In genomic region chr9:40708448-40709140, GRCm38 (mm10) we compare ENCODE assay signal across 13 mouse cellular contexts. TPM values are rescaled to one million over a fixed set of nuclear protein-coding genes. Genes with fewer than 3 reads are reported as not detected.
DNase-seq lines count a peak whose midpoint lies in the region; ATAC-seq and TF ChIP-seq lines count a peak whose summit lies in the region.
"Had no signal": no experiment of that assay in that cellular context is flagged by ENCODE, and none has a peak within 500 bp of the region (broad histone marks: within the 10 kb centered on the region; RNA-seq: fewer than 3 reads in every experiment).

No protein-coding gene starts in this region.

- TF ChIP-seq CTCF in midbrain, postnatal 0 days (IDR thresholded peaks at IDR 0.05) = no peak

- no peaks in the 10 kb centered on the region; the same call in 1 of the 2 replicates for H3K27me3 ChIP-seq in kidney, embryonic 15.5 days
- H3K27me3 ChIP-seq in embryonic facial prominence, embryonic 12.5 days = no peaks in the 10 kb centered on the region
- H3K27me3 ChIP-seq in hindbrain, embryonic 10.5 days (ENCODE audit: insufficient read depth, poor library complexity, severe bottlenecking) = no peaks in the 10 kb centered on the region
- no peaks in the 10 kb centered on the region for H3K27me3 ChIP-seq in midbrain, postnatal 0 days (ENCODE audit: insufficient read depth, low read length)
- H3K27me3 ChIP-seq in liver, embryonic 12.5 days (replicated peaks) = no peaks in the 10 kb centered on the region; the same call in 1 of the 2 replicates

- no peaks in the 10 kb centered on the region for H3K9me3 ChIP-seq in kidney, embryonic 15.5 days (replicated peaks)
- H3K9me3 ChIP-seq in embryonic facial prominence, embryonic 12.5 days = no peaks in the 10 kb centered on the region
- no peaks in the 10 kb centered on the region for H3K9me3 ChIP-seq in hindbrain, embryonic 10.5 days
- no peaks in the 10 kb centered on the region for H3K9me3 ChIP-seq in midbrain, postnatal 0 days (ENCODE audit: low read length)
- H3K9me3 ChIP-seq in liver, embryonic 12.5 days (replicated peaks) = no peaks in the 10 kb centered on the region

- H3K4me3 ChIP-seq in kidney, embryonic 15.5 days (replicated peaks) = no peak overlapping the region
- H3K4me3 ChIP-seq in embryonic facial prominence, embryonic 12.5 days = no peak overlapping the region
- no peak overlapping the region for H3K4me3 ChIP-seq in hindbrain, embryonic 10.5 days
- no peak overlapping the region for H3K4me3 ChIP-seq in midbrain, postnatal 0 days (ENCODE audit: low read depth, low read length)
- no peak overlapping the region for H3K4me3 ChIP-seq in liver, embryonic 12.5 days

- H3K27ac ChIP-seq in kidney, embryonic 15.5 days = peak overlapping the region; percentile 81
- H3K27ac ChIP-seq in embryonic facial prominence, embryonic 12.5 days = peak overlapping the region; percentile 50
- peak overlapping the region; percentile 77 for H3K27ac ChIP-seq in hindbrain, embryonic 10.5 days
- no peak overlapping the region for H3K27ac ChIP-seq in midbrain, postnatal 0 days (ENCODE audit: low read depth, low read length)
- H3K27ac ChIP-seq in liver, embryonic 12.5 days = no peak overlapping the region

- peak; percentile 57 for ATAC-seq in kidney, embryonic 15.5 days (replicated peaks; ENCODE audit: low FRiP score)
- no peak; the same call in 1 of the 2 replicates for ATAC-seq in embryonic facial prominence, embryonic 12.5 days (ENCODE audit: insufficient number of reproducible peaks, insufficient read depth, low FRiP score, low TSS enrichment)
- peak; percentile 25; the same call in 1 of the 2 replicates for ATAC-seq in midbrain, postnatal 0 days (ENCODE audit: low FRiP score)
- ATAC-seq in liver, embryonic 12.5 days = no peak
- ATAC-seq in monocyte, adult 5-6 weeks (replicated peaks; ENCODE audit: insufficient number of reproducible peaks, low FRiP score, low TSS enrichment, poor library complexity, severe bottlenecking) = no peak
- ATAC-seq: liver, postnatal 0 days had no signal

- WGBS in kidney, embryonic 15.5 days = 41% methylated on average over 12 of the region's 12 CpGs
- WGBS in embryonic facial prominence, embryonic 12.5 days = 60% methylated on average over 12 of the region's 12 CpGs
- 40% methylated on average over 12 of the region's 12 CpGs for WGBS in hindbrain, embryonic 10.5 days
- WGBS in midbrain, postnatal 0 days = 18% methylated on average over 12 of the region's 12 CpGs
- whole genome bisulfite sequencing in liver, embryonic 12.5 days (ENCODE audit: insufficient replicate concordance) = 65% methylated on average over 12 of the region's 12 CpGs

- peaks cover 63% of the 10 kb centered on the region for H3K4me1 ChIP-seq in kidney, embryonic 15.5 days
- H3K4me1 ChIP-seq in embryonic facial prominence, embryonic 12.5 days = peaks cover 33% of the 10 kb centered on the region
- H3K4me1 ChIP-seq in hindbrain, embryonic 10.5 days (replicated peaks) = peaks cover 64% of the 10 kb centered on the region
- peaks cover 5% of the 10 kb centered on the region; the same call in 1 of the 2 replicates for H3K4me1 ChIP-seq in midbrain, postnatal 0 days (ENCODE audit: insufficient read depth, low read length)
- peaks cover 3% of the 10 kb centered on the region; the same call in 1 of the 2 replicates for H3K4me1 ChIP-seq in liver, embryonic 12.5 days

- H3K36me3 ChIP-seq in kidney, embryonic 15.5 days = no peaks in the 10 kb centered on the region
- H3K36me3 ChIP-seq in embryonic facial prominence, embryonic 12.5 days = 0 out of 2 replicates have a peak, but pooled peaks cover 5% of the 10 kb centered on the region
- no peaks in the 10 kb centered on the region for H3K36me3 ChIP-seq in hindbrain, embryonic 10.5 days
- H3K36me3 ChIP-seq in midbrain, postnatal 0 days (ENCODE audit: insufficient read depth, low read length) = no peaks in the 10 kb centered on the region
- H3K36me3 ChIP-seq in liver, embryonic 12.5 days = no peaks in the 10 kb centered on the region

- H3K4me2 ChIP-seq in kidney, embryonic 15.5 days = no peak overlapping the region
- no peak overlapping the region for H3K4me2 ChIP-seq in embryonic facial prominence, embryonic 12.5 days (replicated peaks)
- H3K4me2 ChIP-seq in midbrain, postnatal 0 days (ENCODE audit: low read depth, low read length, poor library complexity, severe bottlenecking) = 0 out of 2 replicates have a peak overlapping the region, but pooled peaks have one; percentile 12
- no peak overlapping the region for H3K4me2 ChIP-seq in liver, embryonic 12.5 days

- DNase-seq in kidney, postnatal 36 days = no peak
- no peak for DNase-seq in hindbrain, embryonic 10.5 days (ENCODE audit: low spot score)
- DNase-seq in midbrain, postnatal 0 days (ENCODE audit: low spot score) = peak; percentile 69
- DNase-seq in urinary bladder, adult 18-20 months (ENCODE audit: low spot score in 2 of 2) = no peak
- DNase-seq: gastrocnemius, postnatal 36 days; liver, postnatal 0 days had no signal

- H3K9ac ChIP-seq in kidney, embryonic 15.5 days = no peak overlapping the region
- no peak overlapping the region for H3K9ac ChIP-seq in embryonic facial prominence, embryonic 12.5 days
- no peak overlapping the region for H3K9ac ChIP-seq in midbrain, postnatal 0 days (replicated peaks; ENCODE audit: low read length, poor library complexity, severe bottlenecking)
- H3K9ac ChIP-seq in liver, embryonic 12.5 days = no peak overlapping the region
- H3K9ac ChIP-seq: liver, postnatal 0 days had no signal

RNA-seq across cellular contexts. Expression of gene Clmp, which starts 22.8 kb away (rescaled TPM):
- polyA plus RNA-seq in kidney, embryonic 15.5 days (2015; fragmentation: Nextera tagmentation; extraction: Ambion mirVana) = 26.7 and 29.9 TPM in 2 replicates
- polyA plus RNA-seq in embryonic facial prominence, embryonic 12.5 days (2016; fragmentation: Nextera tagmentation; extraction: Ambion mirVana) = 75.9 and 81.8 TPM in 2 replicates
- 33.7 and 37.0 TPM in 2 replicates for polyA plus RNA-seq in hindbrain, embryonic 10.5 days (2016; fragmentation: Nextera tagmentation; extraction: Ambion mirVana)
- total RNA-seq in midbrain, postnatal 0 days (2014; rRNA removed) = 57.0 and 74.1 TPM in 2 replicates
- 47.5 and 48.8 TPM in 2 replicates for polyA plus RNA-seq in midbrain, postnatal 0 days (2015; fragmentation: Nextera tagmentation; extraction: Ambion mirVana)
- polyA plus RNA-seq in liver, embryonic 12.5 days (2016; fragmentation: Nextera tagmentation; extraction: Ambion mirVana) = 3.3 and 4.1 TPM in 2 replicates
- total RNA-seq in monocyte, adult 5-6 weeks (2017) = 0.10 to 0.29 TPM in 2 of 3 replicates, not detected in the other

RNA-seq across cellular contexts. Expression of gene Gm21915, which starts 38.2 kb away (rescaled TPM):
- polyA plus RNA-seq in kidney, embryonic 15.5 days (2015; fragmentation: Nextera tagmentation; extraction: Ambion mirVana) = not detected in 2 replicates
- polyA plus RNA-seq in embryonic facial prominence, embryonic 12.5 days (2016; fragmentation: Nextera tagmentation; extraction: Ambion mirVana) = not detected in 2 replicates
- not detected in 2 replicates for polyA plus RNA-seq in hindbrain, embryonic 10.5 days (2016; fragmentation: Nextera tagmentation; extraction: Ambion mirVana)
- total RNA-seq in midbrain, postnatal 0 days (2014; rRNA removed) = not detected in 2 replicates
- polyA plus RNA-seq in midbrain, postnatal 0 days (2015; fragmentation: Nextera tagmentation; extraction: Ambion mirVana) = not detected in 2 replicates
- not detected in 2 replicates for polyA plus RNA-seq in liver, embryonic 12.5 days (2016; fragmentation: Nextera tagmentation; extraction: Ambion mirVana)
- total RNA-seq in monocyte, adult 5-6 weeks (2017) = not detected in 3 replicates
- total RNA-seq: gastrocnemius, postnatal 36 days; hematopoietic stem cell, adult 5-6 weeks; left cerebral cortex, adult 18-20 months had no signal
- polyA plus RNA-seq: liver, postnatal 0 days; urinary bladder, adult 2 months had no signal

Comparison
In these comparisons a context has a peak if more than half of its experiments do, and no peak if none do; other contexts are left out.
1. ATAC-seq: peak in kidney, embryonic 15.5 days (single experiment) and midbrain, postnatal 0 days (single experiment); none in embryonic facial prominence, embryonic 12.5 days (single experiment), liver, embryonic 12.5 days (single experiment) and monocyte, adult 5-6 weeks (single experiment).
2. H3K27ac ChIP-seq: peak in kidney, embryonic 15.5 days (single experiment), embryonic facial prominence, embryonic 12.5 days (single experiment) and hindbrain, embryonic 10.5 days (single experiment); none in midbrain, postnatal 0 days (single experiment) and liver, embryonic 12.5 days (single experiment).